Mouse (Mus musculus) heart, postnatal 0 days (tissue): ENCODE measurements around the gene Faap20. TPM values are rescaled to one million over a fixed set of nuclear protein-coding genes. Genes with fewer than 3 reads are reported as not detected.
A peak's percentile ranks its signal among the peaks of the same experiment; 100 is the strongest.

Source experiments
- ATAC-seq: fragments of 200-750 bp; cut with Nextera tagmentation; 2 replicates; pipeline ENCODE4 v1.8.0; 2017; ENCODE audit warnings: low read depth, moderate number of reproducible peaks, moderate library complexity; ENCODE audit not compliant: insufficient read depth
- DNase-seq: peaks from one replicate; pipeline ENCODE4 v3.0.0-alpha.2; 2016; ENCODE audit warnings: low spot score
- H3K27ac ChIP-seq: fragments of 300-500 bp; sonication (generic); 2 replicates; pipeline ENCODE4 v1.5.1; 2014; ENCODE audit warnings: low read depth, mild to moderate bottlenecking
- H3K27me3 ChIP-seq: fragments of 300-500 bp; sonication (generic); 2 replicates; pipeline ENCODE4 v1.6.1; 2014; ENCODE audit warnings: low read length, mixed read lengths; ENCODE audit not compliant: control insufficient read depth, insufficient read depth
- H3K36me3 ChIP-seq: fragments of 300-500 bp; sonication (generic); replicated peaks from 2 replicates; pipeline ENCODE4 v1.6.1; 2014; ENCODE audit warnings: low read length, mixed read lengths; ENCODE audit not compliant: control insufficient read depth, insufficient read depth
- H3K4me1 ChIP-seq: fragments of 300-500 bp; sonication (generic); 2 replicates; pipeline ENCODE4 v1.6.1; 2014; ENCODE audit warnings: antibody characterized with exemption; ENCODE audit not compliant: control insufficient read depth, insufficient read depth
- H3K4me2 ChIP-seq: fragments of 300-500 bp; sonication (generic); 2 replicates; pipeline ENCODE4 v1.6.1; 2014; ENCODE audit warnings: low read depth, mild to moderate bottlenecking, low read length, moderate library complexity
- H3K4me3 ChIP-seq: fragments of 300-500 bp; sonication (generic); 2 replicates; pipeline ENCODE4 v1.5.1; 2014; ENCODE audit warnings: low read depth, low read length
- H3K9ac ChIP-seq: fragments of 300-500 bp; sonication (generic); replicated peaks from 2 replicates; pipeline ENCODE4 v1.6.1; 2014; ENCODE audit warnings: low read depth, low read length, mixed read lengths
- H3K9me3 ChIP-seq: fragments of 300-500 bp; sonication (generic); replicated peaks from 2 replicates; pipeline ENCODE4 v1.6.1; 2016; ENCODE audit warnings: low read length; ENCODE audit not compliant: control insufficient read depth
- CTCF ChIP-seq: IDR thresholded peaks from 2 replicates; pipeline ENCODE4 v1.5.1; 2016; ENCODE audit warnings: antibody characterized with exemption, control low read depth, low read depth
- EP300 ChIP-seq: IDR thresholded peaks from 2 replicates; pipeline ENCODE4 v1.6.1; 2016; ENCODE audit warnings: antibody characterized with exemption, low read depth
- WGBS: fragments of 180-500 bp; shearing (Covaris S2); extraction: QIAGEN DNeasy Blood & Tissue Kit; methylation state at CpG from one replicate; pipeline ENCODE4 v1.1.7; 2014; 5-methylcytosine and 5-hydroxymethylcytosine counted together
- polyA plus RNA-seq: library from polyadenylated mRNA; unstranded; fragments of >200 nt; fragmentation: Nextera tagmentation; extraction: Ambion mirVana; gene quantifications from 2 replicates; pipeline ENCODE4 v1.2.1, GENCODE M21; 2015
- total RNA-seq: library from RNA; depleted of rRNA; stranded (reverse); fragments of >200 nt; gene quantifications from 2 replicates; pipeline ENCODE4 v1.2.3, GENCODE M21; 2014; ENCODE audit warnings: low replicate concordance

The Faap20 gene
- total and polyA plus RNA-seq, 2 experiments from 2014 or later: 45.8 to 48.1 TPM

DNA sequence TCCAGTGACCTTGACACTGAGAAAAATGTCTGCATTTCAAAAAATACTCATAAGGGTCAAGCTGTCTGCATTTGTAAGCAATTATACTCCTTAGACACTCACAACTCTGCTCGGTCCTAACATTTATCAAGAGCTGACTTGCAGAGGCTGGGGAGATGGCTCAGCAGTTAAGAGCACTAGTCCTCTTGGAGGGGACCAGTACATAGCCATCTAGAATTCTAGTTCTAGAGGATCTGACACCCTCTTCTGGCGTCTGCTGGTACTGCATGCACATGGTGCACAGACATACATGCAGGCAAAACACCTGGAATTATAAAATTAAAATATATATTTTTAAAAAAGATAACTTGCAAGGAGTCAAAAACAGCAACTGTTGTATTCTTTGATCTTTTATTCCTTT, 47.5 kb downstream of the Faap20 start:
- Histone ChIP-seq H3K4me2 (no peak overlapping the region), H3K36me3 (no peaks in the 10 kb centered on the region), H3K9me3 (no peaks in the 10 kb centered on the region), H3K27me3 (0 out of 2 replicates have a peak, but pooled peaks cover 3% of the 10 kb centered on the region), H3K27ac (no peak overlapping the region), H3K9ac (no peak overlapping the region), H3K4me3 (no peak overlapping the region), H3K4me1 (no peaks in the 10 kb centered on the region)
- WGBS: 54% methylated on average over 2 of the region's 2 CpGs
- ATAC-seq (no peak), DNase-seq (no peak)
- peak; percentile 32 for TF ChIP-seq CTCF
- TF ChIP-seq EP300: no peak

- DNase-seq: no peak
- Histone ChIP-seq H3K9ac (no peak overlapping the region), H3K4me1 (no peaks in the 10 kb centered on the region), H3K36me3 (no peaks in the 10 kb centered on the region), H3K4me2 (no peak overlapping the region), H3K9me3 (no peaks in the 10 kb centered on the region), H3K27me3 (0 out of 2 replicates have a peak, but pooled peaks cover 3% of the 10 kb centered on the region), H3K4me3 (no peak overlapping the region), H3K27ac (no peak overlapping the region)
- TF ChIP-seq EP300: no peak
- TF ChIP-seq CTCF: no peak
- 68% methylated on average over 4 of the region's 4 CpGs for WGBS
- ATAC-seq: no peak
Measured at GRCm38 (mm10) chr4:155298826-155299225, 49.2 kb downstream of the Faap20 start.

DNA sequence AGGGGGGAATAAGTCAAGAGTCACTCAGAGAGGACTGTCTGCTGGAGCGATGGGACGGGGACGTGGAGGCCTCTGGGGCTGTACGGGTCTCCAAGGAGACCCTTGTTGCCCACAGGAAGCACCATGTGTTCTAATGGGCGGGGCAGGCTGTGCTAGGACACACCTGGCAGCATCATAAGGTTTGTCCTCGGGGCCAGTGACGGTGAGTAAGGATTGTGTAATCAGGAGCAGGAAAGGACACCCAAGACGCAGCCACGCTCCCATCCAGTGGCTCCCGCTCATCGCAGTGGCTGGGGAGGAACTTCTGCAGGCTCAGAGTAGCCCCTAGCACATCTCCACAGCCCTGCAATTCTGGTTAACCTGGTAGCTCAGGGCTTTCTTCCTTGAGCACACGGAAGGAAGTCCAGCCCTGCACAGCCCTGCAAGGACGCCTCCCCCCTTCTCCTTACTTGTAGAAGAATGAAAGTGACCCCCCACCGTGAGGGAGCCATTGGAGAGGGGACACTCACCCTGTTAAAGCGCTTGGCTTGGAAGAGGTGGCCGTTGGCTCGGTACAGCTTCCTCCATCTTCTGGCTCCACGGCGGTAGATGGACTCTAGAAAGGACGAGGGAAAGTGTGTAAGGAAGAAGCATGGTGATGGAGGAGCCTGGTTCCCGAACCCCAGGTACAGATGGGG, 51.0 kb downstream of the Faap20 start:
- Histone ChIP-seq H3K9me3 (no peaks in the 10 kb centered on the region), H3K36me3 (no peaks in the 10 kb centered on the region), H3K27me3 (no peaks in the 10 kb centered on the region), H3K4me1 (no peaks in the 10 kb centered on the region), H3K27ac (no peak overlapping the region), H3K4me3 (no peak overlapping the region), H3K9ac (no peak overlapping the region), H3K4me2 (no peak overlapping the region)
- 71% methylated on average over 21 of the region's 21 CpGs for WGBS
- DNase-seq: no peak
- TF ChIP-seq CTCF (no peak), EP300 (no peak)
- ATAC-seq: no peak

- WGBS: 82% methylated on average over 7 of the region's 7 CpGs
- Histone ChIP-seq H3K4me1 (no peaks in the 10 kb centered on the region), H3K4me3 (no peak overlapping the region), H3K4me2 (no peak overlapping the region), H3K9me3 (no peaks in the 10 kb centered on the region), H3K27me3 (0 out of 2 replicates have a peak, but pooled peaks cover 5% of the 10 kb centered on the region), H3K9ac (no peak overlapping the region), H3K36me3 (no peaks in the 10 kb centered on the region), H3K27ac (no peak overlapping the region)
- ATAC-seq (no peak), DNase-seq (no peak)
- TF ChIP-seq CTCF (no peak), EP300 (no peak)
Measured at GRCm38 (mm10) chr4:155301098-155301447, 51.5 kb downstream of the Faap20 start.

DNA sequence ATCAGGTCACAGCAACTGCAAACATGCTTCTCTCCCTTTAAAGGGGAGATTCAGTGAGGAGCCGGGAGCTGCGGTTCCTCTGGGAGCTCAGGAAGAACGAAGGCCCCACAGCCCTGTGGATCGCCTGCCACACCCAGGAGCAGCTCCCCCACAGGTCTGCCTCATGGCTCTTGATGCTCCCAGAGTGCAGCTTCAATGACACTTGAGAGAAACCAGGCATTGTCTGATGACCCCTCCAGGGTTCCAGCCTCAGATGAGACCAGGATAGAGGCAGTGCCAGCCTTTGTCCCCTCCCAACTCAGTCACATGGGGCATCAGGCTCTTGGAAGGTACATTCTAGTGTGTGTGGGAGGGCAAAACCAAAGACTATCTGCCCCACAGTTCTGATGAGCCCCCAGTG, 52.4 kb downstream of the Faap20 start:
- H3K36me3 ChIP-seq: no peaks in the 10 kb centered on the region
- H3K27me3 ChIP-seq: 0 out of 2 replicates have a peak, but pooled peaks cover 6% of the 10 kb centered on the region
- no peaks in the 10 kb centered on the region for H3K9me3 ChIP-seq
- H3K4me3 ChIP-seq: no peak overlapping the region
- no peak for TF ChIP-seq EP300
- no peak for TF ChIP-seq CTCF
- WGBS: 35% methylated on average over 4 of the region's 4 CpGs
- DNase-seq (no peak), ATAC-seq (no peak)
- H3K27ac ChIP-seq: no peak overlapping the region
- no peak overlapping the region for H3K4me2 ChIP-seq
- no peaks in the 10 kb centered on the region for H3K4me1 ChIP-seq
- no peak overlapping the region for H3K9ac ChIP-seq
